Mouse (Mus musculus) stomach, embryonic 16.5 days (tissue): ENCODE results near the gene Wdr48. TPM values are rescaled to one million over a fixed set of nuclear protein-coding genes. Genes with fewer than 3 reads are reported as not detected.

Experiments
- ATAC-seq: fragments of 200-750 bp; cut with Nextera tagmentation; 2 replicates; pipeline ENCODE4 v1.8.0; 2017; ENCODE audit warnings: moderate number of reproducible peaks, moderate TSS enrichment; ENCODE audit not compliant: insufficient read depth, low FRiP score
- H3K27ac ChIP-seq: fragments of 300-500 bp; sonication (generic); 2 replicates; pipeline ENCODE4 v1.5.1; 2014; ENCODE audit warnings: low read length
- H3K27me3 ChIP-seq: fragments of 300-500 bp; sonication (generic); 2 replicates; pipeline ENCODE4 v1.6.1; 2014; ENCODE audit warnings: low read length, control low read depth, mixed read lengths; ENCODE audit not compliant: control insufficient read depth, insufficient read depth
- H3K36me3 ChIP-seq: fragments of 300-500 bp; sonication (generic); 2 replicates; pipeline ENCODE4 v1.6.1; 2014; ENCODE audit warnings: low read length; ENCODE audit not compliant: control insufficient read depth, insufficient read depth
- H3K4me1 ChIP-seq: fragments of 300-500 bp; sonication (generic); 2 replicates; pipeline ENCODE4 v1.6.1; 2014; ENCODE audit warnings: low read length, control low read depth, mixed read lengths; ENCODE audit not compliant: control insufficient read depth, insufficient read depth
- H3K4me2 ChIP-seq: fragments of 300-500 bp; sonication (generic); 2 replicates; pipeline ENCODE4 v1.6.1; 2014; ENCODE audit warnings: low read depth, low read length, mixed read lengths
- H3K4me3 ChIP-seq: fragments of 300-500 bp; sonication (generic); replicated peaks from 2 replicates; pipeline ENCODE4 v1.5.1; 2014; ENCODE audit warnings: mild to moderate bottlenecking, low read length
- H3K9ac ChIP-seq: fragments of 300-500 bp; sonication (generic); 2 replicates; pipeline ENCODE4 v1.6.1; 2014; ENCODE audit warnings: low read length
- H3K9me3 ChIP-seq: fragments of 300-500 bp; sonication (generic); replicated peaks from 2 replicates; pipeline ENCODE4 v1.6.1; 2016; ENCODE audit warnings: low read length, control low read depth; ENCODE audit not compliant: control insufficient read depth
- WGBS: fragments of 180-500 bp; shearing (Covaris S2); extraction: QIAGEN DNeasy Blood & Tissue Kit; methylation state at CpG from one replicate; pipeline ENCODE4 v1.1.7; 2014; 5-methylcytosine and 5-hydroxymethylcytosine counted together
- polyA plus RNA-seq: library from polyadenylated mRNA; unstranded; fragments of >200 nt; fragmentation: Nextera tagmentation; extraction: Ambion mirVana; gene quantifications from 2 replicates; pipeline ENCODE4 v1.2.1, GENCODE M21; 2015

The Wdr48 gene
- polyA plus RNA-seq, 1 experiment from 2014 or later = 43.8 TPM

GRCm38 (mm10) chr9:119970763-119971656, 76.3 kb downstream of the Wdr48 start:
- H3K4me1 ChIP-seq = peaks cover 13% of the 10 kb centered on the region
- no peaks in the 10 kb centered on the region for H3K9me3 ChIP-seq
- H3K27me3 ChIP-seq = no peaks in the 10 kb centered on the region
- H3K36me3 ChIP-seq = peaks cover 21% of the 10 kb centered on the region; the same call in 1 of the 2 replicates
- H3K4me2 ChIP-seq = no peak overlapping the region
- WGBS = 75% methylated on average over 7 of the region's 7 CpGs
- ATAC-seq = peak; percentile 51; the same call in 1 of the 2 replicates
- peak overlapping the region; percentile 62 for H3K27ac ChIP-seq
- H3K4me3 ChIP-seq = no peak overlapping the region
- H3K9ac ChIP-seq = peak overlapping the region; percentile 39; the same call in 1 of the 2 replicates

- no peak overlapping the region for H3K4me3 ChIP-seq
- H3K4me2 ChIP-seq = no peak overlapping the region
- H3K36me3 ChIP-seq = peaks cover 21% of the 10 kb centered on the region; the same call in 1 of the 2 replicates
- no peak overlapping the region for H3K9ac ChIP-seq
- ATAC-seq = no peak
- H3K27ac ChIP-seq = no peak overlapping the region
- WGBS = 94% methylated on average over 10 of the region's 10 CpGs
- no peaks in the 10 kb centered on the region for H3K9me3 ChIP-seq
- H3K27me3 ChIP-seq = no peaks in the 10 kb centered on the region
- peaks cover 16% of the 10 kb centered on the region for H3K4me1 ChIP-seq
Measured at GRCm38 (mm10) chr9:119972166-119972565, 77.5 kb downstream of the Wdr48 start.

- WGBS = 88% methylated on average over 12 of the region's 12 CpGs
- ATAC-seq = no peak
- no peak overlapping the region for H3K27ac ChIP-seq
- H3K9me3 ChIP-seq = no peaks in the 10 kb centered on the region
- no peaks in the 10 kb centered on the region for H3K27me3 ChIP-seq
- no peak overlapping the region for H3K4me3 ChIP-seq
- no peak overlapping the region for H3K9ac ChIP-seq
- peaks cover 20% of the 10 kb centered on the region for H3K4me1 ChIP-seq
- no peak overlapping the region for H3K4me2 ChIP-seq
- peaks cover 21% of the 10 kb centered on the region; the same call in 1 of the 2 replicates for H3K36me3 ChIP-seq
Measured at GRCm38 (mm10) chr9:119972582-119972981, 77.9 kb downstream of the Wdr48 start.

- no peak overlapping the region for H3K4me2 ChIP-seq
- no peak for ATAC-seq
- peaks cover 27% of the 10 kb centered on the region for H3K4me1 ChIP-seq
- H3K27me3 ChIP-seq = no peaks in the 10 kb centered on the region
- H3K9ac ChIP-seq = no peak overlapping the region
- no peak overlapping the region for H3K27ac ChIP-seq
- peaks cover 21% of the 10 kb centered on the region; the same call in 1 of the 2 replicates for H3K36me3 ChIP-seq
- 92% methylated on average over 23 of the region's 23 CpGs for WGBS
- H3K4me3 ChIP-seq = no peak overlapping the region
- no peaks in the 10 kb centered on the region for H3K9me3 ChIP-seq
Measured at GRCm38 (mm10) chr9:119973281-119973680, 78.6 kb downstream of the Wdr48 start.

- H3K9me3 ChIP-seq = no peaks in the 10 kb centered on the region
- H3K36me3 ChIP-seq = peaks cover 21% of the 10 kb centered on the region; the same call in 1 of the 2 replicates
- no peak for ATAC-seq
- H3K27ac ChIP-seq = no peak overlapping the region
- 92% methylated on average over 27 of the region's 27 CpGs for WGBS
- H3K4me3 ChIP-seq = no peak overlapping the region
- peaks cover 34% of the 10 kb centered on the region for H3K4me1 ChIP-seq
- no peak overlapping the region for H3K9ac ChIP-seq
- H3K4me2 ChIP-seq = no peak overlapping the region
- H3K27me3 ChIP-seq = no peaks in the 10 kb centered on the region
Measured at GRCm38 (mm10) chr9:119973869-119974520, 79.3 kb downstream of the Wdr48 start.

GRCm38 (mm10) chr9:119974609-119975008, 79.9 kb downstream of the Wdr48 start:
- H3K4me2 ChIP-seq = no peak overlapping the region
- no peak overlapping the region for H3K9ac ChIP-seq
- H3K27ac ChIP-seq = no peak overlapping the region
- 82% methylated on average over 5 of the region's 5 CpGs for WGBS
- peaks cover 39% of the 10 kb centered on the region for H3K4me1 ChIP-seq
- no peak overlapping the region for H3K4me3 ChIP-seq
- ATAC-seq = no peak
- H3K27me3 ChIP-seq = no peaks in the 10 kb centered on the region
- peaks cover 21% of the 10 kb centered on the region; the same call in 1 of the 2 replicates for H3K36me3 ChIP-seq
- no peaks in the 10 kb centered on the region for H3K9me3 ChIP-seq

- Histone ChIP-seq H3K9me3 (no peaks in the 10 kb centered on the region), H3K4me3 (no peak overlapping the region), H3K36me3 (peaks cover 21% of the 10 kb centered on the region; the same call in 1 of the 2 replicates), H3K4me2 (no peak overlapping the region), H3K27me3 (no peaks in the 10 kb centered on the region), H3K27ac (no peak overlapping the region), H3K9ac (no peak overlapping the region), H3K4me1 (peaks cover 43% of the 10 kb centered on the region)
- WGBS = 83% methylated on average over 4 of the region's 4 CpGs
- ATAC-seq = no peak
Measured at GRCm38 (mm10) chr9:119975286-119975685, 80.6 kb downstream of the Wdr48 start.
